Mouse (Mus musculus): ENCODE measurements around the gene Fndc1. TPM values are rescaled to one million over a fixed set of nuclear protein-coding genes. Genes with fewer than 3 reads are reported as not detected.

The Fndc1 gene
- polyA plus RNA-seq, 1 experiment from 2014 or later: 0.86 TPM

DNA sequence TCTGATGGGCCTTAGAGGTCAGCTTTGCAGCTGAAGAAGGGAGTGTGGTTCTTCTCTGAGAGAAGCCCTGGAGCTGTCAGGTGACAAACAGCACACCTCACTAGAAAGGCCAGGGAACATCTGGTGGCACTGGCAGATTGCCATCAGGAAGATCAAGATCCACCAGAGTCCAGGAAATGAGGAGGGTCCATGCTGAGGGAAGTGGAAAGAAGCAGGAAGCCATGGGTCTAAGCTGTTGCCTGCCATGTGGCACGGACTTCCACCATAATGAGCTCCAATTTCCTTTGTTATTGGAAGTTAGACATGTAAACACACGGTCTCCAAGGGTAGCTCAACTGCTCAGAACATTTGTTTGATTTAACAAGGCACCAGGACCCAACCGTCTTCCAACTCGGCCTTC lies 120.0 kb downstream of the Fndc1 start:
- no peak for DNase-seq (ENCODE audit: low spot score)
- Histone ChIP-seq H3K36me3 (ENCODE audit: control insufficient read depth, insufficient read depth, low read length) (no peaks in the 10 kb centered on the region), H3K27me3 (ENCODE audit: control insufficient read depth, insufficient read depth, low read length) (no peaks in the 10 kb centered on the region), H3K27ac (ENCODE audit: low read depth, low read length) (no peak overlapping the region), H3K9me3 (ENCODE audit: control insufficient read depth, low read length) (no peaks in the 10 kb centered on the region), H3K4me1 (ENCODE audit: control insufficient read depth, insufficient read depth, low read length) (no peaks in the 10 kb centered on the region), H3K4me2 (ENCODE audit: low read depth) (no peak overlapping the region), H3K4me3 (ENCODE audit: low read depth, low read length) (no peak overlapping the region), H3K9ac (ENCODE audit: low read length) (no peak overlapping the region)
- ATAC-seq (ENCODE audit: insufficient read depth, low FRiP score, low TSS enrichment): no peak
- 74% methylated on average over 4 of the region's 4 CpGs for WGBS

DNA sequence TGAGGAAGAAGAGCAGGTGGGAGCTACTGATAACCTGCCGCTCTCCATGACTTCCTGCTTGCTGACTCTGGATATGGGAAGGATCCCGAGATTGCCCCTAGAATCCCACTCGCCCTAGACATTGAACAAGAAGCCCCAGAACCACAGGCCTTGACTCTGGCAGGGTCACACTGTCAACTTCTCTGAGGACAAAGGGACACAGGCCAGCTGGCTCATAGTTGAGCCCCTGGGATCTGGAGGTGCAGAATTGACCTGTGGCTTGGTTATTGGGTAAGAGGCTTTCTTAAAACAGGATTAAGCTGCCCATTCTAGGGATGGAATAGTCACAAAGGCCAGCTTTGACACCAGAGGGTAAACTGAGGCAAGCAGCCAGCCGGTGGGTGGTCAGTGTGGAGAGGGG lies 136.8 kb downstream of the Fndc1 start:
- WGBS: 91% methylated on average over 4 of the region's 4 CpGs

More for the DNA sequence above, 136.8 kb downstream of the Fndc1 start:
- H3K9me3 ChIP-seq (ENCODE audit: control insufficient read depth, low read length): no peaks in the 10 kb centered on the region
- H3K9ac ChIP-seq (ENCODE audit: low read length): no peak overlapping the region
- DNase-seq (ENCODE audit: low spot score) (no peak), ATAC-seq (ENCODE audit: insufficient read depth, low FRiP score, low TSS enrichment) (no peak)
- no peaks in the 10 kb centered on the region for H3K4me1 ChIP-seq (ENCODE audit: control insufficient read depth, insufficient read depth, low read length)
- no peak overlapping the region for H3K4me2 ChIP-seq (ENCODE audit: low read depth)
- no peak overlapping the region for H3K4me3 ChIP-seq (ENCODE audit: low read depth, low read length)
- H3K27me3 ChIP-seq (ENCODE audit: control insufficient read depth, insufficient read depth, low read length): no peaks in the 10 kb centered on the region
- H3K27ac ChIP-seq (ENCODE audit: low read depth, low read length): no peak overlapping the region
- H3K36me3 ChIP-seq (ENCODE audit: control insufficient read depth, insufficient read depth, low read length): no peaks in the 10 kb centered on the region

Small RNA genes lying within 50 kb of the gene (microRNA-seq; reads per million reads assigned to microRNA genes)
- gene Gm25872: not detected

Other genes with a start within 250 kb of the Fndc1 start
- gene Tagap, start 98.7 kb upstream of the Fndc1 start, polyA plus RNA-seq (2014; fragmentation: Nextera tagmentation; extraction: Ambion mirVana): 0.38 and 0.68 TPM in 2 replicates
- 59.9 and 62.4 TPM in 2 replicates for gene Rsph3a, start 118.3 kb upstream of the Fndc1 start, polyA plus RNA-seq (2014; fragmentation: Nextera tagmentation; extraction: Ambion mirVana)